8 mouse cellular contexts compared by ENCODE assay signal in genomic region chr5:147757832-147758587, GRCm38 (mm10). TPM values are rescaled to one million over a fixed set of nuclear protein-coding genes. Genes with fewer than 3 reads are reported as not detected.
DNase-seq lines count a peak whose midpoint lies in the region; ATAC-seq lines count a peak whose summit lies in the region.

No protein-coding gene starts in this region.

- DNase-seq in ovary, postnatal 36 days (ENCODE audit: low spot score) = peak; percentile 13
- DNase-seq in ovary, postnatal 14 days (ENCODE audit: low spot score) = no peak
- DNase-seq in liver, embryonic 13.5 days = no peak
- DNase-seq in cerebellum, adult 9-11 months = no peak
- no peak for DNase-seq in retina, postnatal 1 day

- 67% methylated on average over 12 of the region's 12 CpGs for WGBS in hindbrain, embryonic 16.5 days
- 22% methylated on average over 12 of the region's 12 CpGs for WGBS in liver, embryonic 13.5 days (ENCODE audit: insufficient replicate concordance)
- 53% methylated on average over 12 of the region's 12 CpGs for WGBS in stomach, embryonic 15.5 days

- no peak overlapping the region for H3K9ac ChIP-seq in hindbrain, embryonic 16.5 days (ENCODE audit: low read depth, low read length)
- peak overlapping the region; percentile 22; the same call in 1 of the 2 replicates for H3K9ac ChIP-seq in liver, embryonic 13.5 days
- H3K9ac ChIP-seq in stomach, embryonic 15.5 days = no peak overlapping the region

- no peaks in the 10 kb centered on the region for H3K4me1 ChIP-seq in hindbrain, embryonic 16.5 days (ENCODE audit: control insufficient read depth, insufficient read depth, low read depth, low read length)
- peaks cover 22% of the 10 kb centered on the region for H3K4me1 ChIP-seq in liver, embryonic 13.5 days (replicated peaks)
- peaks cover 4% of the 10 kb centered on the region for H3K4me1 ChIP-seq in stomach, embryonic 15.5 days

- H3K9me3 ChIP-seq in hindbrain, embryonic 16.5 days (ENCODE audit: control insufficient read depth, low read length) = no peaks in the 10 kb centered on the region
- H3K9me3 ChIP-seq in liver, embryonic 13.5 days (replicated peaks) = 0 out of 2 replicates have a peak, but pooled peaks cover 4% of the 10 kb centered on the region
- H3K9me3 ChIP-seq in stomach, embryonic 15.5 days = no peaks in the 10 kb centered on the region

- peaks cover 9% of the 10 kb centered on the region for H3K27me3 ChIP-seq in hindbrain, embryonic 16.5 days (replicated peaks; ENCODE audit: control insufficient read depth, insufficient read depth, low read length)
- H3K27me3 ChIP-seq in liver, embryonic 13.5 days = peaks cover 12% of the 10 kb centered on the region
- H3K27me3 ChIP-seq in stomach, embryonic 15.5 days (replicated peaks) = peaks cover 4% of the 10 kb centered on the region; the same call in 1 of the 2 replicates

- H3K4me2 ChIP-seq in hindbrain, embryonic 16.5 days (ENCODE audit: low read length) = peak overlapping the region; percentile 31; the same call in 1 of the 2 replicates
- H3K4me2 ChIP-seq in liver, embryonic 13.5 days = peak overlapping the region; percentile 59
- H3K4me2 ChIP-seq in stomach, embryonic 15.5 days = peak overlapping the region; percentile 44

- H3K4me3 ChIP-seq in hindbrain, embryonic 16.5 days (ENCODE audit: low read length) = peak overlapping the region; percentile 1; the same call in 1 of the 2 replicates
- peak overlapping the region; percentile 44 for H3K4me3 ChIP-seq in liver, embryonic 13.5 days (replicated peaks)
- peak overlapping the region; percentile 6; the same call in 1 of the 2 replicates for H3K4me3 ChIP-seq in stomach, embryonic 15.5 days (replicated peaks)

- H3K36me3 ChIP-seq in hindbrain, embryonic 16.5 days (ENCODE audit: control insufficient read depth, insufficient read depth, low read length) = no peaks in the 10 kb centered on the region
- H3K36me3 ChIP-seq in liver, embryonic 13.5 days = no peaks in the 10 kb centered on the region
- no peaks in the 10 kb centered on the region for H3K36me3 ChIP-seq in stomach, embryonic 15.5 days

- H3K27ac ChIP-seq in hindbrain, embryonic 16.5 days (ENCODE audit: low read depth, low read length) = no peak overlapping the region
- no peak overlapping the region; the same call in 1 of the 2 replicates for H3K27ac ChIP-seq in liver, embryonic 13.5 days
- 0 out of 2 replicates have a peak overlapping the region, but pooled peaks have one; percentile 16 for H3K27ac ChIP-seq in stomach, embryonic 15.5 days

- ATAC-seq in common myeloid progenitor, adult 5-6 weeks (replicated peaks; ENCODE audit: low read depth, poor library complexity, severe bottlenecking) = peak; percentile 82
- no peak for ATAC-seq in hindbrain, embryonic 16.5 days
- no peak for ATAC-seq in liver, embryonic 13.5 days (ENCODE audit: low read depth)
- no peak for ATAC-seq in stomach, embryonic 15.5 days (ENCODE audit: insufficient read depth, low FRiP score, low read depth)

RNA-seq across cellular contexts. Expression of gene Flt1, which starts 32.2 kb away (rescaled TPM):
- 0.23 TPM in 1 of 2 replicates, not detected in the other for total RNA-seq in common myeloid progenitor, adult 5-6 weeks (2017)
- polyA plus RNA-seq in hindbrain, embryonic 16.5 days (2015; fragmentation: Nextera tagmentation; extraction: Ambion mirVana) = 14.6 and 15.1 TPM in 2 replicates
- polyA plus RNA-seq in liver, embryonic 13.5 days (2015; fragmentation: Nextera tagmentation; extraction: Ambion mirVana) = 2.4 and 2.8 TPM in 2 replicates
- polyA plus RNA-seq in stomach, embryonic 15.5 days (2015; fragmentation: Nextera tagmentation; extraction: Ambion mirVana) = 13.6 and 14.0 TPM in 2 replicates
